Mouse (Mus musculus): Measurements from ENCODE around the gene Gm10322.

Gene Gm10322

DNA sequence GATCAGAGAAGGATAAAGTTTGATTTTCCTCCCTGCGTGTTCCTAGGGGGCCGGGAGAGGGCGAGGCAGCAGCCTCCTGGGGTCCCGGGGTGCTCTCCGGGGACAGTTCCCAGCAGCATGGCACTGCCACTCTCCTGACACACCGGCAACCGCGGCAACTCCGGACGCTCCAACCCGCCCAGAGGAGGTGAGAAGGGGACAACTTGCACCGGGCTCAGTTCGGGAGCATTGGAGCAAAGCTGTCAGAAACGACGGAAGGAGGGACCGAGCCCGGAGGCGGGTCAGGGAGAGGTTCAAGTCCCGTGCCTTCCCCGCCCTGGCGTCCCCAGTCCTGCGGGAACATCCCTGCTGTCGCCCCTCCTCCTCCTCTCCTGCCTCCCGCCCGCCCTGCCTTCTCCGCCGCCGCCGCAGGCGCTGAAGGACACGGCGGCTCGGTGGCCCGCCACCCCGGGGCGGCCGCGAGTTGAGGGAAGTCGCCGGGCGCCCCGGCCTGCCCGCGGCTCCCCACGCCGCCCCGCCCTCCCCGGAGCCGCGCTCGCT, at the start of gene Gm10322:
Gene Gm10322, plus strand, starts transcription at position 83 of the 540 bp plus-strand sequence.
- peak; percentile 81 to 84 for DNase-seq

- no peak for DNase-seq
Measured at GRCm38 (mm10) chr10:59566968-59567367, 48.9 kb upstream of the Gm10322 start.

GRCm38 (mm10) chr10:59568665-59569480, 47.0 kb upstream of the Gm10322 start:
- no peak for DNase-seq

GRCm38 (mm10) chr10:59569481-59569869, 46.4 kb upstream of the Gm10322 start:
- DNase-seq: no peak

DNA sequence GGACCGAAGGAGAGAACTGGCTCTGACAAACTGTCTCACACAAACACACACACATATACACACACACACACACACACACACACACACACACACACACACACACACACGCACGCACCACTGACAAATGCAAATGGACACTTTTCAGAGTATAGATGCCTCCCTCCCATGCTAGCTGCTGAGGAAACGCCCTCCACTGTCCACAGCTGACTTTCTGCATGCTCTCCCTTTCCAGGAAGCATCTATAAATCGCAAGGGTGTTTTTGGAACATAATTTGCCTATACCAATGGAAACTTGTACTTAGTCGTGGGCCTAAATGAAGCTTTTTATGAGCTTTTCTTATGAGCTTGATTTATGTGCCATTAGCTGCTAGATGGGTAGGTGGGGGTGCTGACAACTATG, 45.5 kb upstream of the Gm10322 start:
- no peak for DNase-seq

- no peak for DNase-seq
Measured at GRCm38 (mm10) chr10:59570780-59571179, 45.1 kb upstream of the Gm10322 start.

DNA sequence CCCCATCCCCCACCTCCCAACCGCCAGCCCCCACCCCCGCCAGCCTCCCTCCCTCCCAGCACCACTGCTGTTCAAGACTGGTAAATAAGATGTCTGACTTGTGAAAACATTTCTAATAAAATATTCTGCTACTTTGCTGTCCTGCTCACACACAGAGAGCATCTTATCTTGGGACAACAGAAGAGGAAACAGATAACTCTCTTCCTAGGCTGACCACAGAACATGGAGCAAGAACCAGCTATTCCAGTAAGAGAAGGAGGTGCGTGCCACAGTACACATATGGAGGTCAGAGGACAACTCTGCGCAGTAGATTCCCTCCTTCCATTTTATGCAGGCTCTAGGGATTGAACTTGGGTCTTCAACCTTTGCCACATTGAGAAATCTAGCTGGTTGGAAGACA, 44.6 kb upstream of the Gm10322 start:
- no peak for DNase-seq

DNA sequence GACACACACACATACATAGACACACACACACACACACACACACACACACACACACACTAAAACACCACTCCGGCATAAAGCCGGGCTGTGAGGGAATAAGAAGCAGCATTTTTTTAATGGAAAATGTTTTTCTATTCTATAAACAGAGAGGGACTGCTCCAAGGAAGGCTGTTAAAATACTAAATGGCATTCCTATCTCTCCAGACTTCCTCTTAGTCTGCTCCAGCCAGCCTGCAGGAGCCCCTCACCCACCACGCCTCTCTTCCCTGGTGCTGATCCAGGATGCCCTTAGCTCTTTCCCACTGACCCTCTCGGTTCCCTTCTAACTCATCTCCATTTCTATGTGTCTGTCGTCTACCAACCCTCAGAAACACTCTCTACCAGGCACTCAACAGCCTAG, 43.9 kb upstream of the Gm10322 start:
- DNase-seq: no peak

DNA sequence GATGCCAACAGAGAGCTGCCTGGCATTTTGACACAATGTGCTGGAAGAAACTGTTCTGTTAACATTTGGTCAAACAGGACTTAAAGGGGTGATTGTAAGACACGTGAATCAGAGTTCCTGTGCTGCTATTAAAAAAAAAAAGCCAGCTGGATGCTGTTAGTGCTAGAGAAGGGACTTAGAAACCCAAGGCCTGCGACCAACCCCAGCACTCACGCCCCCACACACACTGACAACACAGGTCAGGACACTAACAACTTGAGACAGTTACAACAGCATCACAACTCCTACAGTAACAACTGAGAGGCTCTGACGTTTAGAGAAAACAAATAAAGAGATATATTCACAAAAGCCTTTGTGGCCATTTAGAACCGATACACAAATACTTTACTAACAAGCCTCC, 39.6 kb upstream of the Gm10322 start:
- no peak for DNase-seq

DNA sequence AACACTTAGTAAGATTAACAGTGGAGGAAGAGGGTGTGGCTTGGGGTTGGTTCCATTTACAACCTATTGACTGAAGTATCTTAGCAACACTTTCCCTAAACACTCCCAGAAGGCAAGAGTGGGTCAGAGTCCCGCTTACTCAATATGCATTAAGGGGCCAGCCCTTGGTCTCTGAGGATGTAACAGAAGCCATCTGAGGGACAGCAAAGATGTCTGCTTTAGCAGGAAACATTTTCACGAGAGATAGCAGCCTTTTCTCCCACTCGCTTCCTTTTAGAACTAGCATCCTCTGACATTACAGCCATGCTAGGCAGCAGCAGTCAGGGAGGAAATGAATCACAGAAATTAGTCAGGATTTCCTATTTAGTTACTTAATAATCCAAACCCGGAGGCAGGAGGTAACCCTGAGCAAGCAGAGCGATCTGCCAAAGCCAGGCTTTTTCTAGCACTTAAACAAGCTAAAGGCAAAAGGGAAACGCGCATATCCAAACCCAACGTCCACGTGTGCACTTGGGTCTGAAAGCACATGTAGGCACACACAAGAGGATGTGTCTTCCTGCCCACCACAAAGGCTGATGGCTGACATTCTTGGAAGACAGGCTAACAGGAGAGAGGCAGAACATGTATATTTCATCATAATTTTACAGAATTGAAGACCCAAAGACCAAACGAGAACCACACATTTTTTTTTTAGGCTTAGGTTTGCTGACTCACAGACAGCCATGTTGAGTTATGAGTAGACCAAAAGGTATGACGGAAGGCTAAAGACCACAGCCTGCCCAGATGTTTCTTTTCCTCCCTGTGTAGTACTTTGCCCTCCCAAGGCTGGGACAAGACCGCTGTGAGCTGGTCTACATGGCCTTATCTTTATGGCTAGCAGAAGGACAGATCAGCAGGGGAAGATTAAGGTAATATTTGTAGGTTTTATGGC, 37.7 kb upstream of the Gm10322 start:
- DNase-seq: peak; percentile 55 to 71

- no peak for DNase-seq
Measured at GRCm38 (mm10) chr10:59579645-59580044, 36.2 kb upstream of the Gm10322 start.

GRCm38 (mm10) chr10:59580593-59581149, 35.2 kb upstream of the Gm10322 start:
- no peak for DNase-seq

DNA sequence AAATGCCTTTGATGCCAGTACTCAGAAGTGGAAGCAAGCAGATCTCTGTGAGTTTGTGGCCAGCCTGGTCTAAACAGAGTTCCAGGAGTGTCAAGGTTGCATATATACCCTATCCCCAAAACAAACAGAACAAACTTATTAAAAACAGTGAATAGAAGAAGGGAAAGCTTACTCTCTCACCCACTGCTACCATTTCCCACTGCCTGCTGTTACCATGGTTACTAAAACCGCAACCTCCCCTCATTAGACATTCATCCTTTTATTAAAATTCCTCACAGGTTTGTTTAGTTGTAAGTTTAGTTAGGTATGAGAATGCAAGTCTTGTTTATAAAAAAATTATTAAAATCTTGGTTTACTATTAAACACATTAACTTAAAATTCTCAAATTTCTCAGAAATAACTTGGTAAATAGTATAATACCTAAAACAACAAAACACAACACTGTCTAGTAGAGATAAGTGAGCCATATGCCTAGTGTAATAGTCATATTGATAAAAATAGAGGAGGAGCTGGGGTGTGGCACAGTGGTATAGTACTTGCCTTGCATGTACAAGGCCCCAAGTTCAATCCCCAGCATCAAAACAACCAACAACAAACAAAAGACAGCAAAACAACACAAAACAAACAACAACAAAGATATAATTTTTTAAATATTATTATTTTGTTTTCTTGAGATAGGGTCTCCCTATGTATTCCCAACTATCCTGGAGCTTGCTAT, 33.9 kb upstream of the Gm10322 start:
- no peak for DNase-seq

DNA sequence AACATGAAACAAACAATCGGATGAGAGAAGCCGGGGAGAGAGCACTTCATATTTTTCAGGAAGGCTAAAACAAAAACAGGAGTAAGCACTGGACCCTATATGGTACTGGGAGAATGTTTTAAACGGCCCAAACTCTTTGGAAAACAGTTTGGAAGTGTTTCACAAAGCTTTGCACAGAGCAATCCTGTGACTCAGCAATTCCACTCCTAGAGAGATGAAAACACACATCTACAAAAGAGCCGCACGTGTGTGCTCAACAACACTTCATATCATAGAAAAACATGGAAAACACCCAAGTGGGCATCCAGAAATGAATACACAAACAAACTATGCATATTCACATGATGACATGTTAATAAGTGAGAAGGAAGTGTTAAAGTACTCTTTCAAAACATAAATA, 30.2 kb upstream of the Gm10322 start:
- no peak for DNase-seq

DNA sequence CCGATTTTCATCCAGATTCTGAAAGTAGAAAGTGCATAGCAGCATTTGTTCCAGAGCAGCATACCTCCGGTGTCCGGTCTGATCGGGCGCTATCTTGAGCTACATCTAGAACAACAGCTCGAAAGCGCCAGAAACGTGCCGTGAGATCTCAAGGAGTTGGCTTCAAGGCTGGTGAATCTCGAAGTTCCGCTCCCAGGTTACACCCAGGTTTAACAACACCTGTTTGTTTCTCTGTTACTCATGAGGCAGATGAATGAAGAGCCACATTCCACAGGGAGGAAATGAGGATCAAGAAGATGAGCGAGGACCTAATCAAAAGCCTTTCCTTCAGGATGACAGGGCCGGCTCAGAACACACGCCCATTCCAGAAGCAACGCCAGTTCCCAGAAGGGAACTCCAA, 29.0 kb upstream of the Gm10322 start:
- no peak for DNase-seq

GRCm38 (mm10) chr10:59588135-59588534, 27.7 kb upstream of the Gm10322 start:
- no peak for DNase-seq

DNA sequence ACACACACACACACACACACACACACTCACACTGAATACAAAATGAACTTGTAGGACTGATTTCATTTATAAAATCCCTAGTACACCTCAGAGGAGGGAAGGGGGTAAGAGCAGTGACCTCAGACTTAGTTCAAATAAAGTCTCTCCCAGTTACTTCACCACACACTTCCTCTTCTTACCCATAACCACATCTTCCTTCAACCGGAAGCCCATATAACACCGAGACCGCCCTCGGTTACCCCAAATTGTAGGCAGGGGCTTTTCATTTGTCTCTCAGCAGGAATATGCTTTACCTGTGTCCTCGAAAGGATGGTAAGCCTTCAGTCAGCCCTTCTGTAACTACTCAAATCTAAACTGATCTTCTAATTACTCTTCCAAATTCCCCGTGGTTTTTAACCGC, 26.4 kb upstream of the Gm10322 start:
- no peak for DNase-seq

DNA sequence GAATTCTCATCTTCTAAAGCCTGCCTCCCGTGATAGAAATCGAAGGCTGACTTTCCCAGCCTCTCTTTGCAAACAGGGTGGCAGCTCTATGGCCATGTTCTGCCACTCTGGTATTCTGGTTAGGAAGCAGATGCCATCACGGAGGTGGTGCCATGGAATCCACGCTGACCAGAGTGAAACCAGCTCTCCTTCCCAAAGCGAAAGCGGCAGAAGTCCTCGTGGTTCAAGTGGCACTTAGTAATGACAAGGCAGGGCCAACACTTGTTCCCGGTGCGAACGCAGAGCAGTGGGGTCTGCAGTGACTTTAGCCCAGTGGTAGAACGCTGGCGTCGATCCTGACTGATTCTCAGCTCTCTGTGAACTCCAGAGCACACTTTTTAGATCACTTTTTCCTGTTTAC, 26.0 kb upstream of the Gm10322 start:
- DNase-seq: no peak

DNA sequence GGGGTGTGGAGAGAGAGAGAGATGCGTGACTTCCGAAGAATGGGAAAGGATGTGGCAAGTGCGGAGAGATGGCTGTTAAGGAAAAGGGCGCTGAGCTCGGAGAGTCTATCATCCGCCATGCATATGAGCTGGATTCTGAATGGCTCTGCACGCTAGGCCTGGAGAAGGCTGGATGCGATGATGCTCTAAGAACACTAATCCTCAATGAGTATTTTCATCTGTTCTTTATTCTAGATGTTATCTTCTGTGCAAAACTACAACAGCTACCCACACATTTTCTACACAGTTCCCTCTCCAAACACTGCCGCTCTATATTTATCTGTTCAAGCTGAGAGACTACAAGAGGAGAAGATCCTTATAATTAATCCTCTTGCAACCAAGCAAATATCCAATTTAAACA, 25.3 kb upstream of the Gm10322 start:
- DNase-seq: no peak

- peak; percentile 67 to 73 for DNase-seq
Measured at GRCm38 (mm10) chr10:59593826-59594570, 21.9 kb upstream of the Gm10322 start.

- no peak for DNase-seq
Measured at GRCm38 (mm10) chr10:59600516-59600915, 15.3 kb upstream of the Gm10322 start.

- DNase-seq: no peak
Measured at GRCm38 (mm10) chr10:59602043-59602442, 13.8 kb upstream of the Gm10322 start.

Data from kidney, postnatal 36 days (tissue).